Mouse (Mus musculus) embryonic fibroblast, embryonic 13.5 days (primary cell): ENCODE results near the gene Lsamp.

Experiments used
- CTCF ChIP-seq: IDR thresholded peaks from 2 replicates; pipeline ENCODE4 v1.5.1; 2011; ENCODE audit warnings: mild to moderate bottlenecking, control low read depth, low read length, moderate library complexity, borderline replicate concordance; ENCODE audit not compliant: insufficient read depth
- POLR2A ChIP-seq: IDR thresholded peaks from 2 replicates; pipeline ENCODE4 v1.6.1; 2011; ENCODE audit warnings: low read depth, mild to moderate bottlenecking, control low read depth, low read length, moderate library complexity

GRCm38 (mm10) chr16:40709574-40709973 is 725.4 kb downstream of the Lsamp start:
- TF ChIP-seq POLR2A, result no peak
- no peak for TF ChIP-seq CTCF
